Mouse (Mus musculus): ENCODE results near the gene Lctl. TPM values are rescaled to one million over a fixed set of nuclear protein-coding genes. Genes with fewer than 3 reads are reported as not detected.
"Not testable (repeated sequence)": the region's sequence is repeated elsewhere in the genome, so short reads cannot be mapped to it uniquely, and the experiment has no call there.

Lctl gene
- total RNA-seq, 2 experiments from 2014 or later: 1.0 TPM; not detected in 1

DNA sequence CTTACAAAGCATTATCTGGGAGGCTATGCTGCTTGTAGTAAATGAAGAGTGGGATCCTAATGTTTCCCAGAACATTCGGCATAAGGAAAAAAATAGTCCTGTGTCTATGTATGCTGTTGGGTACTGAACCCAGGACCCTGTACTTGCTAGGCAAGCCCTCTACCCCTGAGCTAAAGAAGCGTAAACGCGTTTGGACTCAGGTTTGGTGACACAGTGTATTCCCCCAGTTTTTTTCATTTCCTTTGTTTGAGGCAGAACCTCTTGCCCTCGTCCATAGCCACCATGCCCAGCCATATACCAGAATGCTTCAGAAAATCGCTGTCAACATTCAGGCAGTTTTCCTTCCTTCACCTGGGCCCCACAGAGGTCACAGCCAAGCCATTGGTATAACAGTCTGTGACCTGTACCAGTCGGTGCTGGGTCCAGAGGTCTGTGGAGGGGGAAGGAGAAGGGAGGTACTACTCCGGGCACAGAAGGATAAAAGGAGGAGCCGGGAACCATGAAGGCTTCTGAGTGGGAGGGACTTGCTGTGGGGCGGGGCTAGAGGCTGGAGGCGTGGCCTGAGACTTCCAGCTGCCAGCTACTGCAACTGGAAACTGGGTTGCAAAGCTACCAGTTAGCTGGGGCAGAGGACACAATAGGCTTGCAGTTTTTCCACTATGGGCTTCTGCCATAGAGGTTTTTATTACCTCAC, 3.8 kb downstream of the Lctl start:
- peak; percentile 25 for DNase-seq

DNA sequence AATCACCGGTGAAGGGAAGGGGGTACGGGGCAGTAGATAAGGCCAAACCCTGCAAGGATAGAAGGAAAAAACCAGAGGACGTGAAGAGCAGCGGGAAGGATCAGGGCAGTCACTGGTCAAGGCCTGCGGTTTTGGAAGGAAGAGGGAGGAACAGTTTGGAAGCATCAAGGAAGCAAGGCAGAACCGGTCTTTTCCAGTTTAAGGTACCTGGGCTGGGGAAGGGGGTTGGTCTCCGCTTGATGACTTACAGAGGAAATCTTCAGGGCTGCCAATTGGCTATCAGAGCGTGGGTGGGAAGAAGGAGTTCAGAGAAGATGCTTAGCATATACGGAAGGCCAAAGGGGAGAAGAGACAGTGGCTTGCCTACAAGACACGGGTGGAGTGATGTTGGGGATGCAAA, 5.7 kb downstream of the Lctl start:
- no peak for DNase-seq

- not testable (repeated sequence) for DNase-seq
Measured at GRCm38 (mm10) chr9:64124846-64125245, 7.9 kb downstream of the Lctl start.

GRCm38 (mm10) chr9:64125307-64125706, 8.4 kb downstream of the Lctl start:
- DNase-seq: peak; percentile 64

- no peak for DNase-seq
Measured at GRCm38 (mm10) chr9:64126121-64126520, 9.2 kb downstream of the Lctl start.

DNA sequence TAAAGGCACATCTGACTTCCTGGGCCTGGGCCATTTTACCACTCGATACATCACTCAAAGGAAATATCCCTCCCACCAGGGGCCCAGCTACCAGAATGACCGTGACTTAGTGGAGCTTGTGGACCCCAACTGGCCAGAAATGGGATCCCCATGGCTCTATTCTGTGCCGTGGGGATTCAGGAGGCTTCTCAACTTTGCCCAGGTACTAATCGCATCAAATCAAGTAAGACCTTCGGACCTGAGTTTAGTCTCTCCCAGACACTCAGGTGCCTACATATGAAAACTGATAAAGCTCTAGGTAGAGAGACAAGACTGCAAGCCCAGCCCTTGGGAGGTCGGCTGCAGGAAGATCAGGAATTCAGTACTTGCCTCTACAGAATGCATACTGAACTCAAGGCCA, 14.7 kb downstream of the Lctl start:
- DNase-seq: no peak

GRCm38 (mm10) chr9:64138896-64139295, 21.9 kb downstream of the Lctl start:
- peak; percentile 6 for DNase-seq

- DNase-seq: no peak
Measured at GRCm38 (mm10) chr9:64139879-64140278, 22.9 kb downstream of the Lctl start.

GRCm38 (mm10) chr9:64156641-64157040, 39.7 kb downstream of the Lctl start:
- DNase-seq: no peak

GRCm38 (mm10) chr9:64160471-64160870, 43.5 kb downstream of the Lctl start:
- no peak for DNase-seq

GRCm38 (mm10) chr9:64169967-64170366, 53.0 kb downstream of the Lctl start:
- DNase-seq: not testable (repeated sequence)

DNA sequence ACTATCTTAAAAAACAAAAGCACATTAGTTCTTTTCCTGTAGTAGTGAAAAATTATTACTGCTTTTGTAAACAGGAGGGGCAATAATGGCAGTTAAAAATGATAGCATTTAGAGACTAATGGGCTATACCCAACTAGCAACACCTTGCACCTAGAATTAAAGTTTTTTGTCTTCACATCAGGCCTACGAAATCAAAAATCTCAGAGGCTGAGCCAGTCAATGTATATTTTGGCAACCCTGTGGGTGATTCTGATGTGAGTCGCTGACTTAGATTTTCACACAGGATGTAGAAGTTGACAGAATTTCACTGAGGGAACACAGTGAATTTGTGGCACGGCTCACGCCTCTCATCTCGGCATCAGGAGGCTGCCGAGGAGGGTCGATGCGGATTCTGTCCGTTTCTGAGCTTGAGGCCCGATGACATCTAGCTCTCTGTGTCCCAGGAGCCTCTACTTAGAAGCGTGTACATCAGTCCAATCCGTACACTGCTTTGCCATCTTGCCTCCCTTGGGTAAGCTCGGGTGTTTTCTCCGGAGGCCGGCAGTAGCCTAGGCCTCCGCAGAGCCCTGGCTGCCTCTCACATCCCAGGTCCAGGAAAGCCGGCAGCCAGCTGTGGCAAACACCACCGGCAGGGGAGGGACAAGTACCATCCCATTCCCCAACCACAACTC, 55.3 kb downstream of the Lctl start:
- DNase-seq: no peak

GRCm38 (mm10) chr9:64172816-64173665, 56.1 kb downstream of the Lctl start, which contains the start of the genes Zwilch and Rpl4:
TSS of gene Zwilch (minus strand) at chr9:64173104.
TSS of gene Rpl4 (plus strand) at chr9:64173375.
- peak; percentile 56 for DNase-seq

DNA sequence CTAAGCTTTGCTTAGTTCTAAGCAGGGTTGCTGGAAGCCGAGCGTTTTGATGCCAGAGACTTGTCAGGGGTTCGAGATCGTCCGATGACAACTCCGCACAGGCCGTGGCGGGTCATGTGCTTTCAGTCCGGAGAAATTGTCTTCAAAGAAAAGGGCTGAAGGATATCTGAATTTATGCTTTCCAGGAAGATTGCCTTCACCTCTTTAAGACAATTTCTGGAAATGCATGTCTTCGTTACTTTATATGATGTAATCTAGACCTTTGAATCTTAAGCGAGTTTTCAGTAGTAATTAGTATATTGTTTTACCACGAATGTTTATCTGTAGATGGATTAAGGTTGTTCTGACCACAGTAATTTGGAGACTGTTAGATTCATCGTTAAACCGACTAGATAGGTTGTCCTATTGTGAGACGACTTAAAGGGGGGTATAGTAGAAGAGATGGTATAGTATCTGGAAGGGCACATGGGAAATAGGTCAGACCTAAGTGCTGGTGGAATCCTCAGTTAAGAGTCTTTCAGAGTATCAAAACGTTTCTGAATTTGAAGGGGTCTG, 56.8 kb downstream of the Lctl start:
- no peak for DNase-seq

- no peak for DNase-seq
Measured at GRCm38 (mm10) chr9:64174341-64174740, 57.4 kb downstream of the Lctl start.

GRCm38 (mm10) chr9:64174766-64175165, 57.8 kb downstream of the Lctl start:
- no peak for DNase-seq

- no peak for DNase-seq
Measured at GRCm38 (mm10) chr9:64175378-64175777, 58.4 kb downstream of the Lctl start.

- no peak for DNase-seq
Measured at GRCm38 (mm10) chr9:64178610-64178973, 61.6 kb downstream of the Lctl start.

DNA sequence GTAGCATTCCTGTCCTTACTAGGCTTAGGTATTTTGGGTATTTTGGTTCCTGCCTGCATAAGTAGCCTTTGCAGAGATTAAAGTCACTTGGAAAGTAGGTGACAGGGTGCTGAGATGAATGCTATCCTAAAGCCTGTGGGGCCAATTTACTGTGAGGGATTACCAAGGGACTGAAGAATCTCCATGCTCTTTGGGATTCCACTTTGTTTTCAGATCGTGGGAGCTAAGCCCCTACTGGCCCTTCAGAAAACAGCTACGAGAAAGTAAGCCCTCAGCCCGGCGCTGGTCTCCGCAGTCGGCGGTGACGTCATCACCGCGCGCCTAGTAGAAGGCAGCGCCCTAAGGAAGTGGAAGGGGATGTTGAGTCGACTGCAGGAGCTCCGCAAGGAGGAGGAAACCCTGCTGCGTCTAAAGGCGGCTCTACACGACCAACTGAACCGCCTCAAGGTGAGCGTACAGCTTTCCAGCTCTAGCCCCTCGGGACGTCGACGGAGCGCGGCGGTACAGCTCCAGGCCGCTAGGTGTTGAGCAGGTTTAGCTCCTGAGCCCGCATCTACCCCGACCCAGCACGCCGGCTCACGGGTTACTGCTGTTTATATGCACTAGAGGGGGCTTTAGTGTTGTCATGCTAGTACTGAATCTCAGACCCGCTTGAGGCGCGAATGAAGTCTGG, 62.2 kb downstream of the Lctl start, which contains the start of gene Snapc5:
Gene Snapc5 (plus strand): TSS at position 301 of the 673 bp plus-strand sequence.
- DNase-seq: peak; percentile 84

GRCm38 (mm10) chr9:64183295-64183694, 66.3 kb downstream of the Lctl start:
- DNase-seq: not testable (repeated sequence)

DNA sequence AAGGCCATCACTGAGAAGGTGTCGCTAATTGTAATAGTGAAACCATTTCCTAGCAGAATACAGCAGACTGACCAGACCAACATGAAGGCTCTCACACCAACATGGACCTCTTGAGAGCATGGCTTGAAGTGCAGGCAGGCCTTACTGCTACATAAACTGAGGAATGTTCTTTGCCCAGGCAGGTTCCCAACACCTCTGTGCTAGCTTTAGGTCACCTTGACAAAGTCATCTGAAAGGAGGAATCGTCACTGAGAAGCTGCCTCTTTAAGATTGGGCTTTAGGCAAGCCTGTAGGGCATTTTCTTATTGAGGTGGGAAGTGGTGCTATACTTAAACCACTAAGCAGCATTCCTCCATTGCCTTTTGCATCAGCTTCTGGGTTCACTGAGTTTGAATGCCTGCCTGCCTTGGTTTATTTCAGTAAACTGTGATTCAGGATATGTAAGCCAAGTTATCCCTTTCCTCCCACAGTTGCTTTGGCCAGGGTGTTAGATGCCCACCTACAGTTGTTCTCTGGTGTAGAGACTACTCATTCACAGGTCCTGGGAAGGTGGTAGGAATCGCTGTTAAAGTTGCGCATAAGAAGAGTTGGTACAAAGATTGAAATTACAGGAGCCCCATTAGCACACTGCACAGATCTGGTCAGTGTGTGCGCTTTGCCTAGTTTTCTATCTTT, 67.4 kb downstream of the Lctl start:
- DNase-seq: no peak

Measured in gastrocnemius, postnatal 25 days (tissue).